ENCODE assay signal across 23 mouse cellular contexts in the genomic region with DNA sequence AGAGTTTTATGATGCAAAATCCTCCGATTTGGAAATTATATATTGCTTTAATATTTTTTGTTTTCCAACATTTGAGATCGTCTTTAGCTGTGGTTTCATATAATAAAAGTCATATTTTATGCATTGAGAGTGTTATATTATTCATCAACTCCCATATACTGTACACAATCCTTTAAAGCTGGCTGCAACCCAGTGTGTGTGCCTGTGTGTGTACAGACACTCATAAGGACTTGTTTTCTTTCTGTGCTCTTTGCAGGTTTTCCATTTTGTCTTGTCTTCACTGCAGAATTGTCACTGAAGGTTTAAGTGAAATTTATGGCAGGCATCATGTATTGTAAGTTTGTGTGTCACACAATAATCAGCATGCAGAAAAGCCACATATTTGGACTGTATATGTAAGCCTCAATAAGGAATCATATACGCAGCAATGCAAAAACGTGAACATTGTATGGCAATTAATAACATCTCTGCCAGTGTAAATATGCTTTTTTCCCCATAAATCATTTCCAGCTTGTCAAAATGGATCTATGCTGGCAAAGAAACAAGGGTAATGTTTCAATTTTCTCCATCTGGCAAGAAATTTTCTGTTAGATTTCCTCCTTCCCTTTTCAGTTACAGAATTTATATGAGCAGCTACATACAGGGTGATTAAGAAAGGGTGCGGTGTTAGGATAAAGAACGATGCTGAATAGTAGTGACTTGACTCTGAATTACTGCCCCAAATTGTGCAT.
DNase-seq lines count a peak whose midpoint lies in the region; ATAC-seq and TF ChIP-seq lines count a peak whose summit lies in the region.
"Had no signal": no experiment of that assay in that cellular context is flagged by ENCODE, and none has a peak within 500 bp of the region (broad histone marks: within the 10 kb centered on the region; RNA-seq: fewer than 3 reads in every experiment).

No protein-coding gene starts in this region.

- intact Hi-C loops in heart, postnatal 36 days (cut with DNase I) = no loop called here

- DNase-seq in embryonic facial prominence, embryonic 14.5 days (ENCODE audit: low spot score) = peak; percentile 55
- DNase-seq in embryonic facial prominence, embryonic 10.5 days (ENCODE audit: low spot score) = no peak
- DNase-seq in layer of hippocampus, adult 2 months (ENCODE audit: low spot score in 2 of 2) = peak in 1 of 2 experiments; percentile 6
- no peak for DNase-seq in layer of hippocampus, adult 9-10 months (ENCODE audit: low spot score)
- peak; percentile 44 for DNase-seq in forebrain, postnatal 0 days
- no peak for DNase-seq in heart, postnatal 36 days
- DNase-seq: adrenal gland, adult 8-10 months; adrenal gland, postnatal 25 days; cerebellum, adult 18-20 months; cerebellum, adult 9-10 months; cerebellum, postnatal 14 days; gastrocnemius, postnatal 10 days; gastrocnemius, postnatal 36 days; kidney, adult 2 months had no signal

- no peak for ATAC-seq in embryonic facial prominence, embryonic 14.5 days (ENCODE audit: low read depth)
- peak; percentile 74 for ATAC-seq in forebrain, embryonic 15.5 days (replicated peaks)
- ATAC-seq in forebrain, embryonic 12.5 days (ENCODE audit: low FRiP score) = no peak
- peak; percentile 68 for ATAC-seq in forebrain, postnatal 0 days
- ATAC-seq: activated CD4-positive, CD25-positive, alpha-beta regulatory T cell, adult 4 months; intestine, postnatal 0 days had no signal

- TF ChIP-seq CTCF in layer of hippocampus, adult 2 months (conservative IDR thresholded peaks at IDR 0.05) = no peak
- TF ChIP-seq CTCF in forebrain, postnatal 0 days (IDR thresholded peaks at IDR 0.05; ENCODE audit: low read depth) = no peak

- no peaks in the 10 kb centered on the region for H3K9me3 ChIP-seq in embryonic facial prominence, embryonic 14.5 days (ENCODE audit: control insufficient read depth, low read length)
- H3K9me3 ChIP-seq in embryonic facial prominence, embryonic 10.5 days = no peaks in the 10 kb centered on the region
- H3K9me3 ChIP-seq in forebrain, embryonic 15.5 days = no peaks in the 10 kb centered on the region
- H3K9me3 ChIP-seq in forebrain, embryonic 12.5 days = no peaks in the 10 kb centered on the region
- no peaks in the 10 kb centered on the region for H3K9me3 ChIP-seq in forebrain, postnatal 0 days (ENCODE audit: low read length)
- H3K9me3 ChIP-seq: embryonic facial prominence, embryonic 12.5 days; hindbrain, embryonic 10.5 days; hindbrain, embryonic 15.5 days had no signal

- no peaks in the 10 kb centered on the region for H3K36me3 ChIP-seq in embryonic facial prominence, embryonic 14.5 days (ENCODE audit: control insufficient read depth, insufficient read depth, low read length)
- H3K36me3 ChIP-seq in embryonic facial prominence, embryonic 10.5 days (replicated peaks) = no peaks in the 10 kb centered on the region
- no peaks in the 10 kb centered on the region for H3K36me3 ChIP-seq in forebrain, embryonic 15.5 days
- no peaks in the 10 kb centered on the region for H3K36me3 ChIP-seq in forebrain, embryonic 12.5 days (replicated peaks)
- H3K36me3 ChIP-seq in forebrain, postnatal 0 days (ENCODE audit: insufficient read depth) = no peaks in the 10 kb centered on the region
- H3K36me3 ChIP-seq: embryonic facial prominence, embryonic 12.5 days; hindbrain, embryonic 10.5 days; hindbrain, embryonic 15.5 days had no signal

- WGBS in embryonic facial prominence, embryonic 14.5 days = 49% methylated on average over 6 of the region's 6 CpGs
- 89% methylated on average over 6 of the region's 6 CpGs for WGBS in embryonic facial prominence, embryonic 10.5 days
- WGBS in forebrain, embryonic 15.5 days = 58% methylated on average over 6 of the region's 6 CpGs
- 83% methylated on average over 6 of the region's 6 CpGs for WGBS in forebrain, embryonic 12.5 days
- 54% methylated on average over 6 of the region's 6 CpGs for WGBS in forebrain, postnatal 0 days

- no peaks in the 10 kb centered on the region for H3K27me3 ChIP-seq in embryonic facial prominence, embryonic 14.5 days (replicated peaks; ENCODE audit: control insufficient read depth, insufficient read depth, low read length)
- no peaks in the 10 kb centered on the region for H3K27me3 ChIP-seq in embryonic facial prominence, embryonic 10.5 days (replicated peaks; ENCODE audit: low read depth, poor library complexity, severe bottlenecking)
- no peaks in the 10 kb centered on the region for H3K27me3 ChIP-seq in forebrain, embryonic 15.5 days
- 0 out of 2 replicates have a peak, but pooled peaks cover 3% of the 10 kb centered on the region for H3K27me3 ChIP-seq in forebrain, embryonic 12.5 days
- H3K27me3 ChIP-seq in forebrain, postnatal 0 days (ENCODE audit: insufficient read depth, low read length) = no peaks in the 10 kb centered on the region
- H3K27me3 ChIP-seq: embryonic facial prominence, embryonic 12.5 days; hindbrain, embryonic 15.5 days had no signal

- no peak overlapping the region for H3K27ac ChIP-seq in embryonic facial prominence, embryonic 14.5 days (replicated peaks; ENCODE audit: low read depth, low read length)
- no peak overlapping the region for H3K27ac ChIP-seq in embryonic facial prominence, embryonic 10.5 days (replicated peaks)
- peak overlapping the region; percentile 54 for H3K27ac ChIP-seq in forebrain, embryonic 15.5 days (replicated peaks)
- no peak overlapping the region for H3K27ac ChIP-seq in forebrain, embryonic 12.5 days
- H3K27ac ChIP-seq in layer of hippocampus, adult 2 months = peak overlapping the region; percentile 46
- peak overlapping the region; percentile 4; the same call in 1 of the 2 replicates for H3K27ac ChIP-seq in forebrain, postnatal 0 days (ENCODE audit: low read depth, low read length)
- H3K27ac ChIP-seq: embryonic facial prominence, embryonic 12.5 days; hindbrain, embryonic 10.5 days; hindbrain, embryonic 15.5 days had no signal

- H3K4me3 ChIP-seq in embryonic facial prominence, embryonic 14.5 days (ENCODE audit: low read depth, low read length) = no peak overlapping the region
- no peak overlapping the region for H3K4me3 ChIP-seq in embryonic facial prominence, embryonic 10.5 days
- no peak overlapping the region for H3K4me3 ChIP-seq in forebrain, embryonic 15.5 days
- H3K4me3 ChIP-seq in forebrain, embryonic 12.5 days (replicated peaks) = no peak overlapping the region
- H3K4me3 ChIP-seq in layer of hippocampus, adult 2 months = no peak overlapping the region
- no peak overlapping the region for H3K4me3 ChIP-seq in forebrain, postnatal 0 days (ENCODE audit: low read depth, low read length)
- H3K4me3 ChIP-seq: embryonic facial prominence, embryonic 12.5 days; erythroblast, embryonic 14.5 days; hindbrain, embryonic 10.5 days; hindbrain, embryonic 15.5 days had no signal

- H3K4me2 ChIP-seq in embryonic facial prominence, embryonic 14.5 days (ENCODE audit: low read depth, low read length) = no peak overlapping the region
- no peak overlapping the region for H3K4me2 ChIP-seq in forebrain, embryonic 15.5 days (replicated peaks)
- no peak overlapping the region for H3K4me2 ChIP-seq in forebrain, embryonic 12.5 days
- no peak overlapping the region for H3K4me2 ChIP-seq in forebrain, postnatal 0 days (ENCODE audit: low read depth)
- H3K4me2 ChIP-seq: embryonic facial prominence, embryonic 12.5 days; heart, embryonic 11.5 days; hindbrain, embryonic 15.5 days had no signal

- H3K9ac ChIP-seq in embryonic facial prominence, embryonic 14.5 days (ENCODE audit: low read depth, low read length) = no peak overlapping the region
- H3K9ac ChIP-seq in forebrain, embryonic 15.5 days (replicated peaks) = no peak overlapping the region
- no peak overlapping the region for H3K9ac ChIP-seq in forebrain, embryonic 12.5 days
- 0 out of 2 replicates have a peak overlapping the region, but pooled peaks have one; percentile 6 for H3K9ac ChIP-seq in forebrain, postnatal 0 days
- H3K9ac ChIP-seq: embryonic facial prominence, embryonic 12.5 days; hindbrain, embryonic 15.5 days had no signal

- H3K4me1 ChIP-seq in embryonic facial prominence, embryonic 14.5 days (ENCODE audit: control insufficient read depth, insufficient read depth, low read length) = no peaks in the 10 kb centered on the region
- H3K4me1 ChIP-seq in embryonic facial prominence, embryonic 10.5 days = no peaks in the 10 kb centered on the region
- H3K4me1 ChIP-seq in forebrain, embryonic 15.5 days = no peaks in the 10 kb centered on the region
- no peaks in the 10 kb centered on the region for H3K4me1 ChIP-seq in forebrain, embryonic 12.5 days
- H3K4me1 ChIP-seq in forebrain, postnatal 0 days (ENCODE audit: insufficient read depth) = no peaks in the 10 kb centered on the region
- H3K4me1 ChIP-seq: embryonic facial prominence, embryonic 12.5 days; hindbrain, embryonic 10.5 days; hindbrain, embryonic 15.5 days had no signal

Comparison
In these comparisons a context has a peak if more than half of its experiments do, and no peak if none do; other contexts are left out.
1. ATAC-seq: peak in forebrain, embryonic 15.5 days (single experiment) and forebrain, postnatal 0 days (single experiment); none in embryonic facial prominence, embryonic 14.5 days (single experiment) and forebrain, embryonic 12.5 days (single experiment).
2. DNase-seq: peak in embryonic facial prominence, embryonic 14.5 days (single experiment) and forebrain, postnatal 0 days (single experiment); none in embryonic facial prominence, embryonic 10.5 days (single experiment), layer of hippocampus, adult 9-10 months (single experiment) and heart, postnatal 36 days (0 of 2).
3. H3K27ac ChIP-seq: peak in forebrain, embryonic 15.5 days (single experiment), layer of hippocampus, adult 2 months (single experiment) and forebrain, postnatal 0 days (single experiment); none in embryonic facial prominence, embryonic 14.5 days (single experiment), embryonic facial prominence, embryonic 10.5 days (single experiment) and forebrain, embryonic 12.5 days (single experiment).